Mouse (Mus musculus) kidney, adult 2 months (tissue): Measurements from ENCODE around the gene Brat1.

Source experiments
- CTCF ChIP-seq: fragments of 200-500 bp; conservative IDR thresholded peaks from 2 replicates; pipeline ENCODE4 v1.5.1; 2011; ENCODE audit warnings: low read depth, mild to moderate bottlenecking, control low read depth, low read length, moderate library complexity, mixed read lengths; ENCODE audit not compliant: insufficient read depth, insufficient read length
- POLR2A ChIP-seq: fragments of 200-500 bp; IDR thresholded peaks from one replicate; pipeline ENCODE4 v1.6.1; 2011; ENCODE audit warnings: low read depth, low read length, control low read depth

DNA sequence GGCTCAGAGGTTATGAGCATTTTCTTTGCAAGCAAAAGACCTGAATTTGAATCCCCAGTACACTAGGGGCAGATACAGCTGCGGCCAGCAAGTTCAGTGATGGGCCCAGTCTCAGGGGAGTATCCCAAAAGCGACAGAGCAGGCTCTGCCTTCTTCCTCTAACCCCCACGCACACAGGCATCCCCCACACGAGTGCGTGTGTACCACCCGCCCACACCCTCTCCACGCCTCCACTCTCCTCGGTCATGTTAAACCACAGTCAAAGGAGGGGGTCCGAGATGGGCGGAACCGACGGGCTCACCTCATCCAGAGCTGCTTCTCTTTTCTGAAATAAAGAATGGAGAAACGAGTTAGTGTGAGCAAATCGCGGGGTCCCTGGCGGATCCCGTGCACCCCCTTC, 30.8 kb upstream of the Brat1 start:
- no peak for TF ChIP-seq CTCF
- no peak for TF ChIP-seq POLR2A
